Comparison of ENCODE assay signal across 13 mouse cellular contexts in the genomic region with DNA sequence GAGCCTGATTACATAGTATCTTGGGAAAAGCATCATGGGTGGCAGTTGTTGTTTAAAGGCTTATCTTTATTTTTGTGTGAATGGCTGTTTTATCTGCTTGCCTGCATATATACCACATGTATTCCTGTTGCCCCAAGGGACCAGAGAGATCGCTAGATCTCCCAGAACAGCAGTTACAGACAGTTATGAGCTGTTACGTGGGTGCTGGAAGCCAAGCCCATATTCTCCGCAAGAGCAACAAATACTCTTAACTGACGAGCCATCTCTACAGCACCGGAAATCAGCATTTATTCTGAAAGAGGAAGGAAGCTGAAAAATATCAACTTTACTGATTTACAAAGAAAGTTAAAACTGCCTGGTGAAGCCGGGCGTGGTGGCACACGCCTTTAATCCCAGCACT.
DNase-seq lines count a peak whose midpoint lies in the region; ATAC-seq and TF ChIP-seq lines count a peak whose summit lies in the region.
"Had no signal": no experiment of that assay in that cellular context is flagged by ENCODE, and none has a peak within 500 bp of the region (broad histone marks: within the 10 kb centered on the region; RNA-seq: fewer than 3 reads in every experiment).

No protein-coding gene starts in this region.

- H3K4me3 ChIP-seq in layer of hippocampus, adult 2 months: no peak overlapping the region
- H3K4me3 ChIP-seq in liver, embryonic 16.5 days (ENCODE audit: low read depth, low read length): no peak overlapping the region
- no peak overlapping the region for H3K4me3 ChIP-seq in neural tube, embryonic 15.5 days (replicated peaks)
- no peak overlapping the region for H3K4me3 ChIP-seq in intestine, postnatal 0 days (ENCODE audit: low read depth, low read length)
- H3K4me3 ChIP-seq: forebrain, embryonic 13.5 days had no signal

- no peaks in the 10 kb centered on the region for H3K27me3 ChIP-seq in liver, embryonic 16.5 days (ENCODE audit: control insufficient read depth, insufficient read depth, low read depth, low read length)
- no peaks in the 10 kb centered on the region for H3K27me3 ChIP-seq in neural tube, embryonic 15.5 days (replicated peaks)
- no peaks in the 10 kb centered on the region for H3K27me3 ChIP-seq in intestine, postnatal 0 days (replicated peaks; ENCODE audit: control insufficient read depth, insufficient read depth, low read length)
- H3K27me3 ChIP-seq: forebrain, embryonic 13.5 days had no signal

- no peak overlapping the region for H3K9ac ChIP-seq in liver, embryonic 16.5 days (ENCODE audit: low read depth, low read length)
- H3K9ac ChIP-seq in neural tube, embryonic 15.5 days (replicated peaks): no peak overlapping the region
- H3K9ac ChIP-seq in intestine, postnatal 0 days (ENCODE audit: low read depth, low read length): no peak overlapping the region
- H3K9ac ChIP-seq: forebrain, embryonic 13.5 days had no signal

- no peaks in the 10 kb centered on the region for H3K9me3 ChIP-seq in liver, embryonic 16.5 days (replicated peaks; ENCODE audit: control insufficient read depth, low read length)
- no peaks in the 10 kb centered on the region for H3K9me3 ChIP-seq in neural tube, embryonic 15.5 days (replicated peaks)
- no peaks in the 10 kb centered on the region for H3K9me3 ChIP-seq in intestine, postnatal 0 days (ENCODE audit: control insufficient read depth)
- H3K9me3 ChIP-seq: forebrain, embryonic 13.5 days had no signal

- H3K4me1 ChIP-seq in liver, embryonic 16.5 days (ENCODE audit: control insufficient read depth, low read depth, low read length): peaks cover 17% of the 10 kb centered on the region
- no peaks in the 10 kb centered on the region for H3K4me1 ChIP-seq in neural tube, embryonic 15.5 days
- H3K4me1 ChIP-seq in intestine, postnatal 0 days (replicated peaks; ENCODE audit: control insufficient read depth, insufficient read depth, low read length): no peaks in the 10 kb centered on the region
- H3K4me1 ChIP-seq: forebrain, embryonic 13.5 days had no signal

- DNase-seq in layer of hippocampus, adult 2 months (ENCODE audit: low spot score in 2 of 2): no peak
- DNase-seq in layer of hippocampus, adult 18-20 months (ENCODE audit: low spot score in 2 of 2): no peak
- peak; percentile 75 for DNase-seq in c-Kit-positive CD71-positive TER-119-negative erythroid progenitor cells, embryonic 14.5 days (ENCODE audit: low read depth)
- peak; percentile 24 for DNase-seq in thymus, postnatal 14 days
- no peak for DNase-seq in left cerebral cortex, adult 8-10 months (ENCODE audit: low spot score in 2 of 2)
- DNase-seq: kidney, postnatal 4 days; lung, postnatal 10 days; retina, postnatal 1 day had no signal

- H3K27ac ChIP-seq in layer of hippocampus, adult 2 months: peak overlapping the region; percentile 8; the same call in 1 of the 2 replicates
- H3K27ac ChIP-seq in liver, embryonic 16.5 days (ENCODE audit: low read length): peak overlapping the region; percentile 65
- no peak overlapping the region for H3K27ac ChIP-seq in neural tube, embryonic 15.5 days (replicated peaks)
- H3K27ac ChIP-seq in intestine, postnatal 0 days (ENCODE audit: low read depth, low read length): no peak overlapping the region
- H3K27ac ChIP-seq: forebrain, embryonic 13.5 days had no signal

- no peak for TF ChIP-seq CTCF in layer of hippocampus, adult 2 months (conservative IDR thresholded peaks at IDR 0.05)
- no peak for TF ChIP-seq CTCF in intestine, postnatal 0 days (IDR thresholded peaks at IDR 0.05; ENCODE audit: low read depth)

- no peak overlapping the region for H3K4me2 ChIP-seq in liver, embryonic 16.5 days (ENCODE audit: low read depth, low read length)
- no peak overlapping the region for H3K4me2 ChIP-seq in neural tube, embryonic 15.5 days
- H3K4me2 ChIP-seq in intestine, postnatal 0 days (replicated peaks; ENCODE audit: low read depth): no peak overlapping the region
- H3K4me2 ChIP-seq: forebrain, embryonic 13.5 days had no signal

- no peaks in the 10 kb centered on the region for H3K36me3 ChIP-seq in liver, embryonic 16.5 days (ENCODE audit: control insufficient read depth, insufficient read depth)
- no peaks in the 10 kb centered on the region for H3K36me3 ChIP-seq in neural tube, embryonic 15.5 days
- H3K36me3 ChIP-seq in intestine, postnatal 0 days (ENCODE audit: control insufficient read depth, insufficient read depth): no peaks in the 10 kb centered on the region; the same call in 1 of the 2 replicates

- ATAC-seq in liver, embryonic 16.5 days (ENCODE audit: low read depth): peak; percentile 79
- no peak for ATAC-seq in neural tube, embryonic 15.5 days (ENCODE audit: low FRiP score)
- no peak for ATAC-seq in intestine, postnatal 0 days
- ATAC-seq: forebrain, embryonic 13.5 days; hindbrain, embryonic 16.5 days had no signal

- 16% methylated on average over 8 of the region's 8 CpGs for WGBS in liver, embryonic 16.5 days (ENCODE audit: insufficient replicate concordance)
- 82% methylated on average over 8 of the region's 8 CpGs for WGBS in neural tube, embryonic 15.5 days
- WGBS in intestine, postnatal 0 days: 89% methylated on average over 8 of the region's 8 CpGs

Comparison
In these comparisons a context has a peak if more than half of its experiments do, and no peak if none do; other contexts are left out.
1. DNase-seq: peak in c-Kit-positive CD71-positive TER-119-negative erythroid progenitor cells, embryonic 14.5 days (single experiment) and thymus, postnatal 14 days (single experiment); none in layer of hippocampus, adult 2 months (0 of 2), layer of hippocampus, adult 18-20 months (0 of 2) and left cerebral cortex, adult 8-10 months (0 of 2).
2. H3K27ac ChIP-seq: peak in layer of hippocampus, adult 2 months (single experiment) and liver, embryonic 16.5 days (single experiment); none in neural tube, embryonic 15.5 days (single experiment) and intestine, postnatal 0 days (single experiment).